Mouse (Mus musculus) C2C12 (cell line): Measurements from ENCODE around the gene Pkmyt1.

Source experiments
- CTCF ChIP-seq: IDR thresholded peaks from one replicate; pipeline ENCODE4 v1.5.1; 2011; ENCODE audit not compliant: control insufficient read depth, insufficient read depth, insufficient read length
- MAX ChIP-seq: IDR thresholded peaks from one replicate; pipeline ENCODE4 v1.6.1; 2011; ENCODE audit warnings: mild to moderate bottlenecking, control low read depth
- USF1 ChIP-seq: IDR thresholded peaks from one replicate; pipeline ENCODE4 v1.6.1; 2011; ENCODE audit warnings: low read depth, mild to moderate bottlenecking, control low read depth, moderate library complexity

DNA sequence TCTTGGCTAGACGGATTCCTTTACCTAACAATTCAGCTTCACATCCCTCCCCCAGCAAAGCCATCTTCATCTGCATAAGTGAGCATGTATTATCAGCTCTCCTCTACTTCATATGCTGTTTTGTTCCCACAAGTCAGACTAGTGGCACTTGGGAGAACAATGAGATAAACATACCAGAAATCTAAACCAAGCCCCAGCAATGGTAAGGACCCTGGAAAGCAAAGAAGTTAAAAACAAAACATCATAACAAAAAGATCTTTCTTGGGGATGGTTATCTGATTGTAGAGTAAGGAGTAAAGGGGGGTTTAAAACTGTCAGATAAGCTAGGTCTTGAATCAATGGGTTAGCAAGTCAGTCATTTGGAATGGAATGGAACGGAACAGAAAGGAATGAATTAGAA is 44.4 kb downstream of the Pkmyt1 start:
- no peak for TF ChIP-seq CTCF
- no peak for TF ChIP-seq USF1
- no peak for TF ChIP-seq MAX
